Mouse (Mus musculus): Measurements from ENCODE around the gene Gpc5. TPM values are rescaled to one million over a fixed set of nuclear protein-coding genes. Genes with fewer than 3 reads are reported as not detected.
"Not testable (repeated sequence)": the region's sequence is repeated elsewhere in the genome, so short reads cannot be mapped to it uniquely, and the experiment has no call there.

Gene Gpc5
- total RNA-seq (2022), result 10 to 100 TPM; 32.4 to 37.0 (median 36.0) TPM

GRCm38 (mm10) chr14:115092081-115092480, at the start of gene Gpc5:
Gpc5 (plus strand) TSS chr14:115092215.
- peak; percentile 70 to 77 for DNase-seq (ENCODE audit: low spot score in 2 of 2)

GRCm38 (mm10) chr14:115042660-115043059, 49.4 kb upstream of the Gpc5 start:
- no peak for DNase-seq (ENCODE audit: low spot score in 2 of 2)

GRCm38 (mm10) chr14:115044016-115044415, 48.0 kb upstream of the Gpc5 start:
- DNase-seq (ENCODE audit: low spot score in 2 of 2), result no peak

GRCm38 (mm10) chr14:115045712-115046111, 46.3 kb upstream of the Gpc5 start:
- no peak for DNase-seq (ENCODE audit: low spot score in 2 of 2)

- DNase-seq (ENCODE audit: low spot score in 2 of 2), result no peak
Observed at GRCm38 (mm10) chr14:115047316-115047715, 44.7 kb upstream of the Gpc5 start.

GRCm38 (mm10) chr14:115047990-115048862, 43.8 kb upstream of the Gpc5 start:
- no peak for DNase-seq (ENCODE audit: low spot score in 2 of 2)

GRCm38 (mm10) chr14:115048863-115049566, 43.0 kb upstream of the Gpc5 start:
- no peak for DNase-seq (ENCODE audit: low spot score in 2 of 2)

- DNase-seq (ENCODE audit: low spot score in 2 of 2), result no peak
Observed at GRCm38 (mm10) chr14:115049831-115050230, 42.2 kb upstream of the Gpc5 start.

- no peak for DNase-seq (ENCODE audit: low spot score in 2 of 2)
Observed at GRCm38 (mm10) chr14:115051106-115051760, 40.8 kb upstream of the Gpc5 start.

GRCm38 (mm10) chr14:115052371-115052770, 39.6 kb upstream of the Gpc5 start:
- no peak for DNase-seq (ENCODE audit: low spot score in 2 of 2)

- DNase-seq (ENCODE audit: low spot score in 2 of 2), result no peak
Observed at GRCm38 (mm10) chr14:115054252-115054651, 37.8 kb upstream of the Gpc5 start.

GRCm38 (mm10) chr14:115057524-115057923, 34.5 kb upstream of the Gpc5 start:
- DNase-seq (ENCODE audit: low spot score in 2 of 2), result no peak

- DNase-seq (ENCODE audit: low spot score in 2 of 2), result not testable (repeated sequence)
Observed at GRCm38 (mm10) chr14:115066164-115066563, 25.9 kb upstream of the Gpc5 start.

GRCm38 (mm10) chr14:115070534-115070933, 21.5 kb upstream of the Gpc5 start:
- peak in 1 of 2 experiments; percentile 18 for DNase-seq (ENCODE audit: low spot score in 2 of 2)

GRCm38 (mm10) chr14:115077340-115077739, 14.7 kb upstream of the Gpc5 start:
- DNase-seq (ENCODE audit: low spot score in 2 of 2), result no peak

GRCm38 (mm10) chr14:115078064-115078463, 14.0 kb upstream of the Gpc5 start:
- no peak for DNase-seq (ENCODE audit: low spot score in 2 of 2)

GRCm38 (mm10) chr14:115081728-115082502, 10.1 kb upstream of the Gpc5 start:
- DNase-seq (ENCODE audit: low spot score in 2 of 2), result no peak

- no peak for DNase-seq (ENCODE audit: low spot score in 2 of 2)
Observed at GRCm38 (mm10) chr14:115090516-115090915, 1.5 kb upstream of the Gpc5 start.

- no peak for DNase-seq (ENCODE audit: low spot score in 2 of 2)
Observed at GRCm38 (mm10) chr14:115092510-115092909, 495 bp downstream of the Gpc5 start.

GRCm38 (mm10) chr14:115092952-115093351, 937 bp downstream of the Gpc5 start:
- DNase-seq (ENCODE audit: low spot score in 2 of 2), result no peak

GRCm38 (mm10) chr14:115100617-115101299, 8.7 kb downstream of the Gpc5 start:
- no peak for DNase-seq (ENCODE audit: low spot score in 2 of 2)
